Comparison of ENCODE assay signal across 9 mouse cellular contexts in the genomic region with DNA sequence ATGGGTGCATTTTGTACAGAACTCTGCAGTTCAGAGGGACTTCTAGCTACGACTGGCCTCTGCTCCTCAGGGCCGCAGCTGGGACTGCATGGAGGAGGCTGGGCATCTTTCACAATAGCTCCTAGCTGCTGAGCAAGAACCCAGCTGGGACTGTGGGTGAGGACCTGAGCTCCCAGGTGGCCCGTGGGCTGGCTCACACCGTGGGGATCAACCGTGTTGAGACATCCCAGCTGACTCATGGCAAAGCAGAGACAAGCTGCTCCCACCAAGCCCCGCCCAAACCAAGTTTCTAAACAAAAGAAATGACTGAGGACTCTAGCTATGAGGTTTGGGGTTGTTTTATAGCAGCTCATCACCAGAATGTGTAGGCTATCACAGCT. TPM values are rescaled to one million over a fixed set of nuclear protein-coding genes. Genes with fewer than 3 reads are reported as not detected.
A peak's percentile ranks its signal among the peaks of the same experiment; 100 is the strongest.
DNase-seq lines count a peak whose midpoint lies in the region; ATAC-seq and TF ChIP-seq lines count a peak whose summit lies in the region.
"Had no signal": no experiment of that assay in that cellular context is flagged by ENCODE, and none has a peak within 500 bp of the region (broad histone marks: within the 10 kb centered on the region; RNA-seq: fewer than 3 reads in every experiment).

No protein-coding gene starts in this region.

- no peaks in the 10 kb centered on the region for H3K27me3 ChIP-seq in intestine, embryonic 14.5 days (replicated peaks; ENCODE audit: control insufficient read depth, insufficient read depth, low read length)
- H3K27me3 ChIP-seq in intestine, postnatal 0 days (replicated peaks; ENCODE audit: control insufficient read depth, insufficient read depth, low read length), result no peaks in the 10 kb centered on the region
- H3K27me3 ChIP-seq in Patski, result no peaks in the 10 kb centered on the region
- no peaks in the 10 kb centered on the region for H3K27me3 ChIP-seq in liver, postnatal 0 days (ENCODE audit: insufficient read depth, low read length)
- H3K27me3 ChIP-seq: heart, embryonic 15.5 days had no signal

- H3K9me3 ChIP-seq in intestine, embryonic 14.5 days (ENCODE audit: control insufficient read depth, low read length), result no peaks in the 10 kb centered on the region
- no peaks in the 10 kb centered on the region for H3K9me3 ChIP-seq in intestine, postnatal 0 days (ENCODE audit: control insufficient read depth)
- no peaks in the 10 kb centered on the region for H3K9me3 ChIP-seq in liver, postnatal 0 days (ENCODE audit: low read length)
- H3K9me3 ChIP-seq: heart, embryonic 15.5 days had no signal

- no peak overlapping the region for H3K4me3 ChIP-seq in intestine, embryonic 14.5 days (ENCODE audit: low read depth, low read length)
- H3K4me3 ChIP-seq in intestine, postnatal 0 days (ENCODE audit: low read depth, low read length), result no peak overlapping the region
- no peak overlapping the region for H3K4me3 ChIP-seq in liver, postnatal 0 days (ENCODE audit: low read depth, low read length)
- H3K4me3 ChIP-seq: heart, embryonic 15.5 days had no signal

- no peak overlapping the region for H3K4me2 ChIP-seq in intestine, embryonic 14.5 days (ENCODE audit: low read length)
- no peak overlapping the region for H3K4me2 ChIP-seq in intestine, postnatal 0 days (replicated peaks; ENCODE audit: low read depth)
- no peak overlapping the region for H3K4me2 ChIP-seq in liver, postnatal 0 days (ENCODE audit: low read depth, low read length)
- H3K4me2 ChIP-seq: heart, embryonic 15.5 days had no signal

- in situ Hi-C loops in Patski (cut with MboI; ENCODE audit: low pct_unique_long_range_greater_than_20kb), result no loop called here

- peaks cover 39% of the 10 kb centered on the region for H3K4me1 ChIP-seq in intestine, embryonic 14.5 days (replicated peaks; ENCODE audit: control insufficient read depth, insufficient read depth, low read length)
- no peaks in the 10 kb centered on the region for H3K4me1 ChIP-seq in intestine, postnatal 0 days (replicated peaks; ENCODE audit: control insufficient read depth, insufficient read depth, low read length)
- no peaks in the 10 kb centered on the region for H3K4me1 ChIP-seq in liver, postnatal 0 days (ENCODE audit: insufficient read depth)

- no peak for ATAC-seq in intestine, embryonic 14.5 days (replicated peaks; ENCODE audit: low FRiP score, low TSS enrichment, low read depth)
- ATAC-seq in intestine, postnatal 0 days, result no peak
- peak; percentile 67 for ATAC-seq in Patski
- 0 out of 2 replicates have a peak, but pooled peaks have one; percentile 8 for ATAC-seq in megakaryocyte-erythroid progenitor cell, adult 5-6 weeks (replicated peaks; ENCODE audit: low FRiP score, low TSS enrichment, poor library complexity, severe bottlenecking)
- no peak for ATAC-seq in liver, postnatal 0 days

- peak overlapping the region; percentile 59; the same call in 1 of the 2 replicates for H3K27ac ChIP-seq in intestine, embryonic 14.5 days (ENCODE audit: low read depth)
- H3K27ac ChIP-seq in intestine, postnatal 0 days (ENCODE audit: low read depth, low read length), result no peak overlapping the region
- H3K27ac ChIP-seq in liver, postnatal 0 days (ENCODE audit: low read depth), result no peak overlapping the region
- H3K27ac ChIP-seq: heart, embryonic 15.5 days had no signal

- no peak for TF ChIP-seq EP300 in liver, postnatal 0 days (IDR thresholded peaks at IDR 0.05; ENCODE audit: low read depth)

- H3K9ac ChIP-seq in intestine, embryonic 14.5 days (ENCODE audit: low read length), result no peak overlapping the region
- H3K9ac ChIP-seq in intestine, postnatal 0 days (ENCODE audit: low read depth, low read length), result no peak overlapping the region
- no peak overlapping the region for H3K9ac ChIP-seq in liver, postnatal 0 days (replicated peaks)
- H3K9ac ChIP-seq: heart, embryonic 15.5 days had no signal

- POLR2A ChIA-PET in Patski (lab: Charles Lee), result interaction anchor here (0.8 kb wide), 1 partner anchor 12 kb away, joined by 3 read pairs; no protein-coding TSS in a partner anchor

- intact Hi-C loops in heart, postnatal 10 days (cut with DNase I), result no loop called here

- no peak for TF ChIP-seq CTCF in intestine, postnatal 0 days (IDR thresholded peaks at IDR 0.05; ENCODE audit: low read depth)
- no peak for TF ChIP-seq CTCF in Patski (IDR thresholded peaks at IDR 0.05)
- TF ChIP-seq CTCF in liver, postnatal 0 days (IDR thresholded peaks at IDR 0.05; ENCODE audit: low read depth), result no peak

- WGBS in intestine, embryonic 14.5 days, result 28% methylated on average over 6 of the region's 6 CpGs
- 33% methylated on average over 6 of the region's 6 CpGs for whole genome bisulfite sequencing in intestine, postnatal 0 days
- WGBS in liver, postnatal 0 days (ENCODE audit: insufficient replicate concordance), result 35% methylated on average over 6 of the region's 6 CpGs

- H3K36me3 ChIP-seq in intestine, embryonic 14.5 days (ENCODE audit: control insufficient read depth, insufficient read depth, low read length), result no peaks in the 10 kb centered on the region
- no peaks in the 10 kb centered on the region for H3K36me3 ChIP-seq in intestine, postnatal 0 days (ENCODE audit: control insufficient read depth, insufficient read depth)
- no peaks in the 10 kb centered on the region for H3K36me3 ChIP-seq in liver, postnatal 0 days (replicated peaks; ENCODE audit: insufficient read depth, low read length)
- H3K36me3 ChIP-seq: heart, embryonic 15.5 days had no signal

- DNase-seq in intestine, embryonic 14.5 days (ENCODE audit: low spot score), result no peak
- peak; percentile 15 for DNase-seq in Patski (ENCODE audit: low read depth, low spot score)
- peak; percentile 35 for DNase-seq in heart, postnatal 10 days
- peak; percentile 37 to 44 for DNase-seq in thymus, postnatal 10 days (ENCODE audit: low spot score in 2 of 2)
- DNase-seq in testis, postnatal 10 days (ENCODE audit: low spot score), result no peak
- no peak for DNase-seq in liver, postnatal 0 days

- CTCF ChIA-PET in Patski (lab: Charles Lee), result interaction anchor here (0.7 kb wide), 1 partner anchor 10 kb away, joined by 3 read pairs; no protein-coding TSS in a partner anchor

RNA-seq across cellular contexts. Expression of a gene that starts 40.1 kb away (rescaled TPM):
- 27.8 and 28.5 TPM in 2 replicates for polyA plus RNA-seq in intestine, embryonic 14.5 days (2014; fragmentation: Nextera tagmentation; extraction: Ambion mirVana)
- 25.3 and 27.8 TPM in 2 replicates for polyA plus RNA-seq in intestine, postnatal 0 days (2015; fragmentation: Nextera tagmentation; extraction: Ambion mirVana)
- polyA plus RNA-seq in Patski (2021), result 16.6 TPM
- 1 to 10 TPM; 6.4 to 9.3 TPM for total RNA-seq in heart, postnatal 10 days (2021)
- total RNA-seq in megakaryocyte-erythroid progenitor cell, adult 5-6 weeks (2014; fragmentation: Nextera tagmentation), result 1.9 and 4.2 TPM in 2 replicates
- 0.42 and 0.80 TPM in 2 replicates for total RNA-seq in megakaryocyte-erythroid progenitor cell, adult 5-6 weeks (2017)
- polyA plus RNA-seq in liver, postnatal 0 days (2015; fragmentation: Nextera tagmentation; extraction: Ambion mirVana), result 2.3 TPM in 2 replicates

Comparison
In these comparisons a context has a peak if more than half of its experiments do, and no peak if none do; other contexts are left out.
1. ATAC-seq: peak in Patski (single experiment) and megakaryocyte-erythroid progenitor cell, adult 5-6 weeks (single experiment); none in intestine, embryonic 14.5 days (single experiment), intestine, postnatal 0 days (single experiment) and liver, postnatal 0 days (single experiment).
2. DNase-seq: peak in Patski (single experiment), heart, postnatal 10 days (2 of 2) and thymus, postnatal 10 days (2 of 2); none in intestine, embryonic 14.5 days (single experiment), testis, postnatal 10 days (single experiment) and liver, postnatal 0 days (single experiment).